Mouse (Mus musculus) spleen, adult 2 months (tissue): ENCODE results near the gene Egln3.

Source experiments
- CTCF ChIP-seq: fragments of 200-500 bp; IDR thresholded peaks from 2 replicates; pipeline ENCODE4 v1.5.1; 2011; ENCODE audit warnings: mild to moderate bottlenecking, inconsistent platforms; ENCODE audit not compliant: insufficient read depth, insufficient read length, insufficient replicate concordance; ENCODE audit errors: extremely low read depth
- POLR2A ChIP-seq: fragments of 200-500 bp; IDR thresholded peaks from 2 replicates; pipeline ENCODE4 v1.6.1; 2011; ENCODE audit warnings: low read depth, low read length, inconsistent platforms

DNA sequence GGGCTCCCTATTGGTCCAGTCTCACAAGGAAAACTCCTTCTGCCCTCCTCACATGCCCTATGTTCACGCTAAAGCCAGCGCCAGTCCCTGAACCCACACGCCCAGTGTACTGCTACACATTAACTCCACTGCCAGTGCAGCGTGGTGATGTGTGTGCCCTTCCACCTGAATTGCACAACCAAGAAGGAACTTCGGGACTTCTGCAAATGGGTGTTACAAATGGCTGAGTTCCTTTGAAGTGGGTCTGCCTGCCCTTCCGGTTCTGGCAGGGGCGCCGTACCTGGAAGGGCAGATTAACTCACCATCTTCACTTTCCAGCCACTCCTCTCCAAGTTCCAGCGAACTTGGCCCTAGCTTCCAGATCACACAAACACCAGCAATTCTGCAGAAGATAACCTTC lies 12.5 kb downstream of the Egln3 start:
- TF ChIP-seq CTCF (no peak), POLR2A (no peak)
